Mouse (Mus musculus): ENCODE results near the gene Eps8l2.

Eps8l2 gene

GRCm38 (mm10) chr7:141364349-141365048 is 25.8 kb downstream of the Eps8l2 start:
- no peak for DNase-seq (ENCODE audit: low spot score)

GRCm38 (mm10) chr7:141365049-141365445 is 26.4 kb downstream of the Eps8l2 start:
- DNase-seq (ENCODE audit: low spot score) = no peak

- DNase-seq (ENCODE audit: low spot score) = no peak
Measured at GRCm38 (mm10) chr7:141367358-141367757, 28.7 kb downstream of the Eps8l2 start.

- DNase-seq (ENCODE audit: low spot score) = no peak
Measured at GRCm38 (mm10) chr7:141369918-141370317, 31.2 kb downstream of the Eps8l2 start.

DNA sequence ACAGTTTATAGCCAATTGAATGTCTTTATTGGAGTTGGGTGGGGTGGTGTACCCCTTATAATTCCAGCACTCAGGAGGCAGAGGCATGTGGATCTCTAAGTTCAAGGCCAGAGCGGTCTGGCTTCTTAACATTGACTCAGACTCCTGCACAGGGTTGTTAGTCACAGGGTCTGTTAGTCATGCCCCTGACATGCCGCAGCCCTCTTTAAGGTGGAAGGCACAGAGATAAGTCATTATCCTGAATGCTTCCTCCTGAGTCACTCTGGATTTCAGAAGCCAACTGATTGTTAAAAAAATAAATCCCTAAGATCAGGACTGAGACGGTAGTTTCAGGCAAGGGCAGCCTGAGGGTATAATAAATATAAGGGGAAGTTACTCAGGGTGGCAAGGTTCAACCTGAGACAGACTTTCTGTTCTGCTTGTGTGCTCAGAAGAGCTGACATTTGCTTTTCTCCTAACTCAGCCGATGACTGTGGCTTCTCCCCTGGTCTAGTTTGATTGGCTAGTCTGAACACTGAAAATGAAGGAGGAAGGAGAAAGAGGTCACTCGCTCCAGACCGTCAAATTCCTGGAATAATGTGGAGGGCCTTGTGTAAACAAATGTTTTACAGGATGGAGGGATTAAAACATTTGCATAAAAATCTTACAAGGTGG is 33.4 kb downstream of the Eps8l2 start:
- DNase-seq (ENCODE audit: low spot score) = no peak

DNA sequence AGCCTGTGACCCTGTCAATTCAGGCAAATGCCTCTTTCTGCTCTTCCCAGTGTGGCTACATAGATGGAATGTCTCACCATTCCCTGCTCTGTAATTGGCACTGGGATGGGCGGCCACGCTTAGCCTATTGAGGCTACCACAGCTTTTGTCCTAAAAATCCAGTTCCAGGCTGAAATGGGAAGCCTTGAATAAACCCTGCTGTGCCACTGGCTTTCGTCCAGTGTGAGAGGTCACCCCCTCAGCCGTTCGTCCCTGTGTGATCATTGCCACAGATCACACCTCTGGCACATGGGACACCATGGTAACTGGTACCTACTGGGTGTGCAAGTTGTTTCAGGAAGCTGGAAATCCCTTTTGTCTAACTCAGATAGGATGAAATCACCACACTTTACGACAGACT is 34.9 kb downstream of the Eps8l2 start:
- DNase-seq (ENCODE audit: low spot score) = no peak

- no peak for DNase-seq (ENCODE audit: low spot score)
Measured at GRCm38 (mm10) chr7:141374399-141374798, 35.7 kb downstream of the Eps8l2 start.

DNA sequence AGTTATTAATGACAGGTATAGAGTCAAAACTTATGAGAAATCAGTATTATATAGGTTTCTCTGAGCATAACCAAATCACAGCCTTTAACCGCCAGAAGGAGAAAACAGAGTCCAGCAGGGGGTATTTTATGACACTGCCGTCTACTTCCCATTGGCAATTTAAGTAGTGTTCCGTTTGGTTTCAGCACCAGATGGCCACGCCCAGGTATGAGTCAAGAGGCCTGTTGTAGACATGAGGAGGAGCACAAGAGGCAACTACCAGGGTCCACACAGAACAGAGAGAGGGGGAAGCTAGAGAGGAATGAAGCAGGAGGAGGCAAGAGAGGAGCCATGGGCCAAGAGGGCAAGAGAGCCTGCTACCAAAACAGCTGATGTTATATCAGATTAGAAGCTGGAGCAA is 40.9 kb downstream of the Eps8l2 start:
- no peak for DNase-seq (ENCODE audit: low spot score)

DNA sequence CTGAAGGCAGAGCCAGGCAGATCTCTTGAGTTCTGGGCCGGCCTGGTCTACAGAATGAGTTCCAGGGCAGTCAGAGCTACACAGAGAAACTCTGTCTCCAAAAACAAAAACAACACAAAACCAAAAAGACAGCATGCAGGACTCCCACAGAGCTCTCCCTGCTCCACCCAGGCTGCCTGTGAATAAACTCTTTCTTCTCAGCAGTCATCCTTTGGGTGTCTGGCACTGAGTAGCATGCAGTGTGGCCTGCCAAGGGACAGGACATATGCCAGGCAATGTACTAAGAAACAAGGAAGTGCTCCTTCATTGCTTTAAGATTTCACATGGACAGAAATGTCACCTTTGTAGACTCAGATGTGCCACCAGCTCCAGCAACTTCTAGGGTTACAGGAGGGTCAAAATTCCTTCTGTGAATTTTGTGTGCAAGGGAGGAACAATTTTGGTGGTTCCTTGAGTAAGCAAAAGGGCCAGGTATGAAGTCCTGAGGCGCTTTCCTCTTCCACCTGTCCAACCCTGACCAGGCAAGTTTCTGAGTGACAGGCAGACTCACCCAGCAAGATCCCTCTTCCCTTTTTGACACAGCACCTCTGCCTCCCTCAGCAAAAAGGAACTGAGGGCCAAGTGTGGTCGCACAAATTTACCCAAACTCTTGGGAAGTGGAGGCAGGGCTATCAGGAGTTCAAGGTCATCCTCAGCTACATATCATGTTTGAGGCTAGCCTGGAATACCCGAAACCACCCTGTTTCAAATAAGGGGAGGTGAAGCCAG is 42.6 kb downstream of the Eps8l2 start:
- DNase-seq (ENCODE audit: low spot score) = peak; percentile 50

DNA sequence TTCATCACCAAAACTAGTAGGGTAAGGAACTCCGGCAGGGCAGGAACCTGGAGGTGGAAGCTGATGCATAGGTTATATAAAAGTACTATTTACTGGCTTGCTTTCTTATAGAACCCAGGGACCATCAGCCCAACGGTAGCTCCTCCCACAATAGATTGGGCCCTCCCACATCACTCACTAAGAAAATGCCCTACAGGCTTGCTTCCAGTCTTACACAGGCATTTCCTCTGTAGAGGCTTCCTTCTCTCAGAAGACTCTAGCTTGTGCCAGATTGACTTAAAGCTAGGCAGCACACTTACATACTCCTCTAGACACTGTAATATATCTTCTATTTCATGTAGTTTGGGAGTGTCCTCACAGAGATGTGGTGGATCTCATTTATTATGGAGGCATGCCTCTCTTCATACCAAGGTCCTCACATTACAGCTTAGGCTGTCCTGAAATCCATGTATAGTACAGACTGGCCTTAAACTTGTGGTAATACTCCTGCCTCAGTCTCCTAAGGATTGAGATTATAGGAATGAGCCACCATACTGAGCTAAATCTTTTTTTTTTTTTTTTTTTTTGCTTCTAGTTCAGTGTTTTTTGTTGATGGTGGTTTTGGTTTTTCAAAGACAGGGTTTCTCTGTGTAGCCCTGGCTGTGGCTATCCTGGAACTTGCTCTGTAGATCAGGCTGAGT is 49.3 kb downstream of the Eps8l2 start:
- DNase-seq (ENCODE audit: low spot score) = no peak

DNA sequence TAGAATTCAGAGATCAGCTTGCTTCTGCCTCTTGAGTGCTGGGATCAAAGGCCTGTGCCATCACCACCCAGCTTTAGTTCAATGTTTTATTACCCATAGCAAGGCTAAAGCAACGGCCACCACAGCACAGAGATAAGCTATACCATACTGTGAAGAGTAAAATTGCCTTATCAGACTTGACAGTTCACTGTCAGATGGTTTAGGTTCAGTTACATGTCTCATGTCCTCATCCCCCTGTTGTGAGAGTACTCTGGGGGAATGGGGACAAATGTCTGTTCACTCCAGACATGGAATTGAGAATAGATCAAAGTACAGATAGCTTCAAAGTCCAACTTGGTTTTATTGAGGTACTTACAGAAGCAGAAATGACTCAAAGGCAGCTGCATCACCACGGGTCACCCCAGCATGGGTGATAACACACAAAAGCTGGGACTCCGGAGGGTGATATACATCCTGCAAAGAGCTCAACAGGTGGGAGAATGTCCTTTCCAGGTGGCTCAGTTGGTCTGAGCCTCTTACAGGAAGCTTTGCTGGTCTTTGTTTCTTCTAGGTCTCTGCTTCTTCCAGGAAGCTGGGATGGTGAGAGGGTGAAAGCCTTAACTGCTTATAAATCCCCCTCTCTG is 49.9 kb downstream of the Eps8l2 start:
- DNase-seq (ENCODE audit: low spot score) = no peak

DNA sequence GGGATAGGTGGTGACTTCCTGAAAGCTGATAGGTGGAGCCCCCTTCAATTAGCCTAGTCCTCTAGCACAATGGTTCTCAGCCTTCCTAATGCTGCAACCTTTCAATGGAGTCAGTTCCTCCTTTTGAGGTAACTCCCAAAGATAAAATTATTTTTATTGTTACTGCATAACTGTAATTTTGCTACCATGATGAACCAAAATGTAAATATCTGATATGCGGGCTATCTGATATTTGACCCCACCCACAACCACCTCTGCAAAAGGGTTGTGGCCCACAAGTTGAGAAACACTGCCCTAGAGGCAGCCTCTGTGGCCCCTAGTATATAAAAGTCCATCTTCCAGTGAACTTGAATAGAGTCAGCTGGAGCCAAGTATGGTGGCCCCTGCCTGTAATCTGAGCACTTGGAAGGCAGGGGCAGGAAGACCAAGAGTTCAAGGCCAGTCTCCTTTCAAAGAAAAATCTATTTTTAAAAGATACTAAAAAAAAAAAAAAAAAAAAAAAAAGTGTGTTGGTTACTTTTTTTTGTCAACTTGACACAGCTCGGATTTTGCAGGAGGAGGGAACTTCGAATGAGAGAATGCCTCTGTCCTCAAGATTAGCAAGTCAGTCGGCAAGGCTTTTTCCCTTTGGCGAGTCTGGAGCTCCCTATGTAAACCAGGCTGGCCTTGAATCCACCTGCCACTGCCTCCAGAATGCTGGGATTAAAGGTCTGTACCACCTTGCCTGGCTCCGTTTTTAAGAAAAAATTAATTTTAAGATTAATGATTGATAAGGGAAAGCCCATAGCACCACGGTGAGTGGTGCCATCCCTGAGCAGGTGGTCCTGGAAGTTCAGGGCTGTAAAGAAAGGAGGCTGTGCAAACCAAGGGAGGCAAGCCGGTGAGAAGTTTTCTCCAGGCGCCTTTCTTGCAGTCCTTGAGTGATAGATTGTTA is 51.9 kb downstream of the Eps8l2 start:
- DNase-seq (ENCODE audit: low spot score) = no peak

DNA sequence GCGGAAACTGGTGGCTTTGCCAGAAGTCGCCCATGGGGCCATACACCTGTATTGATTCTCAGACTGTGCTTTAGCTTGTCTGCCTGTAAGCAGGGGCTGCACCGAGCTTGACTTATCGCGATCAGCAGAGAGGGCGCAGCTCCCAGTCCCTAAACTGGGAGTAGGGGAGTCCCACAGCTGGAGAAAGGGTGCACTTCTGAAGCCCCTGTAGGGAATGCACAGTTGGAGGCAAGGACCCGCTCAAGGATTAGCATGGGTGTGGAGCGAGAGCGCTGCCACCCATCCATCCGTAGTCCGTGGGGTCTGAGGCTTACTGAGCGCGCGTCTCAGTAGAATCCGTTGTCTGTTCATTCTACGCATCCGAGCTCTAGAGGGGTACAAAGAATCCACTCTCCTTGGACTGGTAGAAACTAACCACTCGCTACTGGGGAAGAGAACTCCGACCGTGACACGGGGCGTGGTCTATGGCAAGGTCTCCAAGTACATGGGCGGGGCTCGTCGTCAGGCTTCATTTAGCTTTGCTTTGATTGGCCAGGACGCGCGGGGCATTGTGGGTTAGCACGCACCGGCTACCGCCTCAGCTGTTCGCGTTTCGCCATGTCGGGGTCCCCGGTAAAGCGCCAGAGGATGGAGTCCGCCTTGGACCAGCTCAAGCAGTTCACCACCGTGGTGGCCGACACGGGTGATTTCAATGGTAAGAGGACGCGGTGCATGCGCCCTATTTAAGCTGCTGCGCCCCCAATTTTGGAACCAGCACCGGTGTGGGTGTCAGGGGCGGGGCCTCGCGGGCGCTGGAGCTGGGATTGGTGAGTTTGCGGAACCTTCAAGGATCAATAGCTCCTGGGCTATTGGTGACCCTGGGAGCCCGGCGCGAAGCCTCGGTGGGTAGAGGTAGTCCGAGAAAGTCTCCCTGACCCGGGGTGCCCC is 53.2 kb downstream of the Eps8l2 start, which contains the start of gene Taldo1:
TSS of gene Taldo1 (plus strand) at position 575 of the 927 bp plus-strand sequence.
- DNase-seq (ENCODE audit: low spot score) = peak; percentile 97

- no peak for DNase-seq (ENCODE audit: low spot score)
Measured at GRCm38 (mm10) chr7:141392552-141393222, 54.0 kb downstream of the Eps8l2 start.

DNA sequence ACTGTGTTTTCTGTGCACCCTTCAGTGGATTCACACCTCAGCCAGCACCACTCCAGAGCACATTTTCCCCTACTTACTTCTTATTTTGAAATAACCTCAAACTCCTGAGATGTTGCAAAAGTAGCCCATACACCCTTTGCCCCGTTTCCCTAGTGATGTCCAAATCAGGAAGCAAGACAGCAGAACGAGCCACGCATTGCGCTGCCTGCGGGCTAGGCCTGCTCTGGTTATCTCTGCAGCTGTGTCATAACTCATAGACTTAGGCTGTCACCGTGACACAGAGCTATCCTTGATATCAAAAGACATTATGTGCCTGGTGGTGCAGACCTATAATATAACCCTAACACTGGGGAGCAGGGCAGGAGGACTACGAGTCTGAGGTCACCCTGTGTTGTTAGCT is 55.5 kb downstream of the Eps8l2 start:
- DNase-seq (ENCODE audit: low spot score) = no peak

GRCm38 (mm10) chr7:141394771-141395170 is 56.1 kb downstream of the Eps8l2 start:
- peak; percentile 60 for DNase-seq (ENCODE audit: low spot score)

DNA sequence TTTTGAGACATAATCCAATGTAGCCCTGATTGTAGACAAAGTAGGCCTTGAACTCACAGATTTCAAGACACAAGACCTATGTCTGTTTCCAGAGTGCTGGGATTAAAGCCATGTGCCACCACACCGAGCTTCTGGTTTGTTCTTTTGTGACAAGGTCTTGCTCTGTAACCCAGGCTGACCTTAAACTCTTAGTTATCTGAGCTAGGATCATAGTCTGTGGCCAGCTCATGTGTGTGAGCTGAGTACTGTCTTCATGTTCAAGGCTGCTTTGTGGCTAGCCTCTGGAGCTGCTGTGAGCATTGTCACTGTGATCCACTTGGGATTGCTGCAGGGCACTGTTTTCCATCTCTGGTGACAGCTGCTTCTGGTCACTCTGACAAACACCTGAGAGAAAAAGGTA is 56.7 kb downstream of the Eps8l2 start:
- DNase-seq (ENCODE audit: low spot score) = no peak

- DNase-seq (ENCODE audit: low spot score) = no peak
Measured at GRCm38 (mm10) chr7:141403305-141403704, 64.6 kb downstream of the Eps8l2 start.

GRCm38 (mm10) chr7:141405466-141405865 is 66.8 kb downstream of the Eps8l2 start:
- DNase-seq (ENCODE audit: low spot score) = no peak

Data from layer of hippocampus, adult 11-12 months (tissue).